Mouse (Mus musculus) stomach, postnatal 0 days (tissue): ENCODE data around the gene Olfr1383.

Source experiments
- CTCF ChIP-seq: IDR thresholded peaks from 2 replicates; pipeline ENCODE4 v1.5.1; 2016; ENCODE audit warnings: antibody characterized with exemption, low read depth, mild to moderate bottlenecking, moderate library complexity
- EP300 ChIP-seq: optimal IDR thresholded peaks from 2 replicates; pipeline ENCODE3; 2016; ENCODE audit warnings: antibody characterized with exemption

- TF ChIP-seq EP300 (no peak), CTCF (no peak)
These were observed 33.5 kb upstream of the Olfr1383 start for GRCm38 (mm10) chr11:49485973-49486372.
